Mouse (Mus musculus): ENCODE data around the gene Mus81. TPM values are rescaled to one million over a fixed set of nuclear protein-coding genes. Genes with fewer than 3 reads are reported as not detected.

The Mus81 gene
- total RNA-seq, 2 experiments from 2014 or later = 28.9 to 30.9 TPM

- DNase-seq (ENCODE audit: low spot score in 2 of 2) = peak in 1 of 2 experiments; percentile 54
Observed at GRCm38 (mm10) chr19:5447515-5448353, 40.5 kb downstream of the Mus81 start, which contains the start of gene Fosl1. Gene Fosl1 (plus strand): TSS chr19:5447547.

- DNase-seq (ENCODE audit: low spot score in 2 of 2) = no peak
Observed at GRCm38 (mm10) chr19:5445747-5446146, 42.5 kb downstream of the Mus81 start.

- DNase-seq (ENCODE audit: low spot score in 2 of 2) = no peak
Observed at GRCm38 (mm10) chr19:5444954-5445353, 43.2 kb downstream of the Mus81 start.

- DNase-seq (ENCODE audit: low spot score in 2 of 2) = no peak
Observed at GRCm38 (mm10) chr19:5444371-5444908, 43.8 kb downstream of the Mus81 start.

- DNase-seq (ENCODE audit: low spot score in 2 of 2) = no peak
Observed at GRCm38 (mm10) chr19:5433951-5434350, 54.3 kb downstream of the Mus81 start.

- no peak for DNase-seq (ENCODE audit: low spot score in 2 of 2)
Observed at GRCm38 (mm10) chr19:5432992-5433852, 55.0 kb downstream of the Mus81 start.

Other genes starting within 250 kb of the Mus81 start
- gene Pacs1, start 215.3 kb downstream of the Mus81 start, total RNA-seq (2021) = 10 to 100 TPM; 19.0 to 20.4 TPM
- 100 to 1,000 TPM; 114 to 120 TPM for gene Sf3b2, start 192.9 kb downstream of the Mus81 start, total RNA-seq (2021)
- gene Gal3st3, start 190.1 kb downstream of the Mus81 start, total RNA-seq (2021) = under 1 TPM; 0.18 to 0.22 TPM
- gene Catsper1, start 152.7 kb downstream of the Mus81 start, total RNA-seq (2021) = not detected
- gene Cst6, start 138.8 kb downstream of the Mus81 start, total RNA-seq (2021) = 1 to 10 TPM; 1.3 to 1.7 TPM
- 10 to 100 TPM; 23.7 to 23.8 TPM for gene Eif1ad, start 121.7 kb downstream of the Mus81 start, total RNA-seq (2021)
- gene Banf1, start 121.2 kb downstream of the Mus81 start, total RNA-seq (2021) = 100 to 1,000 TPM; 131 to 137 TPM
- gene Sart1, start 99.7 kb downstream of the Mus81 start, total RNA-seq (2021) = 10 to 100 TPM; 53.3 to 56.8 TPM
- not detected for gene Tsga10ip, start 85.9 kb downstream of the Mus81 start, total RNA-seq (2021)
- gene Drap1, start 63.4 kb downstream of the Mus81 start, total RNA-seq (2021) = 100 to 1,000 TPM; 344 to 358 TPM
- gene AI837181, start 63.3 kb downstream of the Mus81 start, total RNA-seq (2021) = 10 to 100 TPM; 52.0 to 55.7 TPM
- not detected for gene Fosl1, start 40.9 kb downstream of the Mus81 start, total RNA-seq (2021)
- 1 to 10 TPM; 8.0 to 8.4 TPM for gene Ccdc85b, start 30.5 kb downstream of the Mus81 start, total RNA-seq (2021)
- 10 to 100 TPM; 62.3 to 71.1 TPM for gene Fibp, start 27.8 kb downstream of the Mus81 start, total RNA-seq (2021)
- under 1 TPM in 1 of 2 experiments, not detected in 1; 0.16 TPM for gene Ctsw, start 19.9 kb downstream of the Mus81 start, total RNA-seq (2021)
- gene Efemp2, start 14.4 kb downstream of the Mus81 start, total RNA-seq (2021) = 10 to 100 TPM; 57.2 to 68.1 TPM
- gene Cfl1, start 2.1 kb upstream of the Mus81 start, total RNA-seq (2021) = 100 to 1,000 TPM; 557 to 593 TPM
- 1 to 10 TPM; 1.3 to 1.8 TPM for gene 1700020D05Rik, start 15.4 kb upstream of the Mus81 start, total RNA-seq (2021)
- 1 to 10 TPM; 8.4 to 9.3 TPM for gene Snx32, start 22.1 kb upstream of the Mus81 start, total RNA-seq (2021)
- not detected for gene Ovol1, start 72.2 kb upstream of the Mus81 start, total RNA-seq (2021)
- gene Ap5b1, start 79.6 kb upstream of the Mus81 start, total RNA-seq (2021) = 1 to 10 TPM; 3.1 to 3.2 TPM
- gene Rnaseh2c, start 113.5 kb upstream of the Mus81 start, total RNA-seq (2021) = 10 to 100 TPM; 55.2 to 67.2 TPM
- gene Kat5, start 121.8 kb upstream of the Mus81 start, total RNA-seq (2021) = 10 to 100 TPM; 50.1 to 54.4 TPM
- 10 to 100 TPM; 35.9 to 39.1 TPM for gene Rela, start 149.1 kb upstream of the Mus81 start, total RNA-seq (2021)
- gene Sipa1, start 175.3 kb upstream of the Mus81 start, total RNA-seq (2021) = 10 to 100 TPM; 47.7 to 52.2 TPM
- 10 to 100 TPM; 29.7 to 30.2 TPM for gene Map3k11, start 200.3 kb upstream of the Mus81 start, total RNA-seq (2021)
- gene Pcnx3, start 200.5 kb upstream of the Mus81 start, total RNA-seq (2021) = 10 to 100 TPM; 37.1 to 40.5 TPM
- gene Kcnk7, start 216.0 kb upstream of the Mus81 start, total RNA-seq (2021) = not detected
- gene Ehbp1l1, start 237.9 kb upstream of the Mus81 start, total RNA-seq (2021) = 100 to 1,000 TPM; 250 to 260 TPM
- 10 to 100 TPM; 58.8 to 59.1 TPM for gene Fam89b, start 241.3 kb upstream of the Mus81 start, total RNA-seq (2021)

Measured in gastrocnemius, postnatal 4 days (tissue).